Mouse (Mus musculus): ENCODE measurements at regions not wholly inside any gene's neighbourhood (a gene's known extent, or its start where the extent isn't known, plus 50 kb on each side); places are given as distances from the start of the nearest gene placed in this dataset.
"Not testable (repeated sequence)": the region's sequence is repeated elsewhere in the genome, so short reads cannot be mapped to it uniquely, and the experiment has no call there.

DNA sequence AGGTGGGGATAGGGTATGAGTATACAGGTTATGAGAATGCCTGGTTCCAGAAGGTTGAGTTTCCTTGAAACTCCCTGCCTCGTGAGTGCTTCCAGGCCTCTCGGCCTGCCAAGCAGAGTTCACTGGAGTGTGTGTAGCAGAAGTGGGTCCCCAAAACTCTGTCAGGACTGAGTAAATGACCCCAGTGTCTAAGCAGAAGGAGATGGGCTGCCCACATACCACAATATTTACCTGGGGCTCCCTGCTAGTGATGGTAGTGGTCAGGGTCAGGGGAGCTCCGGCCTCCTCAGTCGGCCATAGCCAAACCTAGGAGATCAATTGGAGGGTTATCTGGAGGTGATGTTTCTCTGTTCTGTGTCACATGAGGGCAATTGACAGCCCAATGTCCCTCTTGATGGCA lies 126.9 kb upstream of the Thpo start:
- Histone ChIP-seq H3K27ac (ENCODE audit: insufficient read depth, low read depth) (no peak overlapping the region), H3K36me3 (replicated peaks in 1 of 2; ENCODE audit: control insufficient read depth in 1 of 2, insufficient read depth in 1 of 2, low read length in 1 of 2) (no peaks in the 10 kb centered on the region), H3K4me1 (ENCODE audit: control insufficient read depth in 1 of 2, insufficient read depth in 2 of 2) (no peaks in the 10 kb centered on the region), H3K9me3 (replicated peaks; ENCODE audit: low read length) (peaks cover 8% of the 10 kb centered on the region), H3K79me2 (replicated peaks; ENCODE audit: control insufficient read depth, extremely low read depth, insufficient read depth, poor library complexity, severe bottlenecking) (no peaks in the 10 kb centered on the region), H3K4me3 (replicated peaks in 1 of 3; ENCODE audit: low read depth in 2 of 3, low read length in 2 of 3, poor library complexity in 1 of 3) (no peak overlapping the region), H3K27me3 (replicated peaks) (no peaks in the 10 kb centered on the region), H3K4me2 (ENCODE audit: insufficient read depth, low read depth, poor library complexity, severe bottlenecking) (no peak overlapping the region), H3K9ac (ENCODE audit: insufficient read depth, low read depth) (no peak overlapping the region)
- TF ChIP-seq ZKSCAN1 (IDR thresholded peaks at IDR 0.05; ENCODE audit: borderline replicate concordance, low read depth, low read length) (no peak), E2F4 (IDR thresholded peaks at IDR 0.05; ENCODE audit: insufficient replicate concordance, low read depth, low read length) (no peak), MYC (IDR thresholded peaks at IDR 0.05; ENCODE audit: low read depth, low read length) (no peak), JUN (IDR thresholded peaks at IDR 0.05; ENCODE audit: insufficient read depth, low read depth, low read length) (no peak), ELF1 (IDR thresholded peaks at IDR 0.05; ENCODE audit: low read depth, low read length) (no peak), MAX (IDR thresholded peaks at IDR 0.05; ENCODE audit: low read length) (no peak), CHD2 (IDR thresholded peaks at IDR 0.05; ENCODE audit: low read length) (no peak), MAZ (IDR thresholded peaks at IDR 0.05; ENCODE audit: low read depth, low read length) (no peak)
- dilution Hi-C loops (cut with MboI; ENCODE audit: extremely low pct_ligation_motif_present, extremely low pct_unique_long_range_greater_than_20kb, low sequenced_read_pairs), result no loop called here
- DNase-seq (ENCODE audit: extremely low read depth), result no peak
- in situ Hi-C loops (cut with MboI; ENCODE audit: low pct_ligation_motif_present, low pct_unique_long_range_greater_than_20kb, low sequenced_read_pairs), result no loop called here

- H3K4me3 ChIP-seq (replicated peaks in 1 of 3; ENCODE audit: low read depth in 2 of 3, low read length in 2 of 3, poor library complexity in 1 of 3); H3K4me1 ChIP-seq (ENCODE audit: control insufficient read depth in 1 of 2, insufficient read depth in 2 of 2); H3K4me2 ChIP-seq (ENCODE audit: insufficient read depth, low read depth, poor library complexity, severe bottlenecking); in situ Hi-C loops (cut with MboI; ENCODE audit: low pct_ligation_motif_present, low pct_unique_long_range_greater_than_20kb, low sequenced_read_pairs); H3K27me3 ChIP-seq (replicated peaks); H3K36me3 ChIP-seq (replicated peaks in 1 of 2; ENCODE audit: control insufficient read depth in 1 of 2, insufficient read depth in 1 of 2, low read length in 1 of 2); H3K9me3 ChIP-seq (replicated peaks; ENCODE audit: low read length); H3K9ac ChIP-seq (ENCODE audit: insufficient read depth, low read depth); DNase-seq (ENCODE audit: extremely low read depth); H3K79me2 ChIP-seq (replicated peaks; ENCODE audit: control insufficient read depth, extremely low read depth, insufficient read depth, poor library complexity, severe bottlenecking); dilution Hi-C loops (cut with MboI; ENCODE audit: extremely low pct_ligation_motif_present, extremely low pct_unique_long_range_greater_than_20kb, low sequenced_read_pairs); H3K27ac ChIP-seq (ENCODE audit: insufficient read depth, low read depth): not testable (repeated sequence)
These were observed 126.3 kb upstream of the Thpo start for GRCm38 (mm10) chr16:20860606-20861005.

- Histone ChIP-seq H3K9ac (ENCODE audit: insufficient read depth, low read depth) (no peak overlapping the region), H3K4me1 (ENCODE audit: control insufficient read depth in 1 of 2, insufficient read depth in 2 of 2) (peaks cover 0 to 5% of the 10 kb centered on the region in 2 experiments; a peak in 1 of 4 replicates), H3K9me3 (replicated peaks; ENCODE audit: low read length) (no peaks in the 10 kb centered on the region), H3K27ac (ENCODE audit: insufficient read depth, low read depth) (no peak overlapping the region), H3K79me2 (replicated peaks; ENCODE audit: control insufficient read depth, extremely low read depth, insufficient read depth, poor library complexity, severe bottlenecking) (no peaks in the 10 kb centered on the region), H3K4me2 (ENCODE audit: insufficient read depth, low read depth, poor library complexity, severe bottlenecking) (no peak overlapping the region), H3K27me3 (replicated peaks) (no peaks in the 10 kb centered on the region), H3K36me3 (replicated peaks in 1 of 2; ENCODE audit: control insufficient read depth in 1 of 2, insufficient read depth in 1 of 2, low read length in 1 of 2) (no peaks in the 10 kb centered on the region), H3K4me3 (replicated peaks in 1 of 3; ENCODE audit: low read depth in 2 of 3, low read length in 2 of 3, poor library complexity in 1 of 3) (no peak overlapping the region)
- dilution Hi-C loops (cut with MboI; ENCODE audit: extremely low pct_ligation_motif_present, extremely low pct_unique_long_range_greater_than_20kb, low sequenced_read_pairs) (no loop called here), in situ Hi-C loops (cut with MboI; ENCODE audit: low pct_ligation_motif_present, low pct_unique_long_range_greater_than_20kb, low sequenced_read_pairs) (no loop called here)
- DNase-seq (ENCODE audit: extremely low read depth), result no peak
- TF ChIP-seq POLR2A (IDR thresholded peaks at IDR 0.05; ENCODE audit: low read depth, low read length) (no peak), ZC3H11A (IDR thresholded peaks at IDR 0.05; ENCODE audit: low read depth, low read length) (no peak)
These were observed 120.4 kb upstream of the Thpo start for GRCm38 (mm10) chr16:20854696-20855213.

Measured in CH12.LX (cell line).